Mouse (Mus musculus): ENCODE results near the gene Zpbp2.

The Zpbp2 gene

GRCm38 (mm10) chr11:98555124-98555700, 4.3 kb downstream of the Zpbp2 start:
- DNase-seq (ENCODE audit: low spot score): no peak

DNA sequence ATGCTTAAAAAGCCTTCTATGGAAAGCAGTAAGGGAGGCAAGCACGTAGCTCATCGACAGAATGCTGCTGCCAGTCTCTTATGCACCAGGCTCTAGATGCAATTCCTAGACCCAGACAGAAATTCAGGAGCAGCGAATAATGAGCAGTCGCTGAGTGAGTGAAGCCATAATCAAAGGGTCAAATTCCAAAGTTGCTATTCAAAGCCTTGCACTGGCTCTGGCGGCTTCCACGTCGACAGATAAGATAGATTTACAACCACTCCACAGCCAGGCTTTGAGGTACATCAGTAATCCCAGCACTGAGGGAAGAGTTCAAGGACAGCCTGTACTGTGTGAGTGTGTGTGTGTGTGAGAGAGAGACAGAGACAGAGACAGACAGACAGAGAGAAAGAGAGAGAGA, 10.0 kb downstream of the Zpbp2 start:
- DNase-seq (ENCODE audit: low spot score): no peak

DNA sequence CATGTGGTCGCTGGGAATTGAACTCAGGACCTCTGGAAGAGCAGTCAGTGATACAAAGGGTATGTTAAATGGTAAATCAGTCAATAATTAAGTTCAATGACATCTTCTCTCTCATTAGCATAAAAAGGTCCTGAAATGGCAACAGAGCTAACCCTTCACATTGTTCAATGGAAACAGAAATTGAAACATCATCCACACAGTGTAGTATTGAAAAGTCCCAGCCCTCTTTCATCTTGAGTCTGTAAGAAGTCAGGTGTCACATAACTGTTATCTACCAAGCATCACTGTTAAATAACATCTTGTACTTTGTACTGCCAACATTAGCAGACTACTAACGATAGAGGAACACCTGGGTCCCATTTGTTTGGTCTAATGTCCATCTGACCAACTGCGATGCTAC, 12.1 kb downstream of the Zpbp2 start:
- DNase-seq (ENCODE audit: low spot score): no peak

- no peak for DNase-seq (ENCODE audit: low spot score)
Observed at GRCm38 (mm10) chr11:98563921-98564414, 13.1 kb downstream of the Zpbp2 start.

DNA sequence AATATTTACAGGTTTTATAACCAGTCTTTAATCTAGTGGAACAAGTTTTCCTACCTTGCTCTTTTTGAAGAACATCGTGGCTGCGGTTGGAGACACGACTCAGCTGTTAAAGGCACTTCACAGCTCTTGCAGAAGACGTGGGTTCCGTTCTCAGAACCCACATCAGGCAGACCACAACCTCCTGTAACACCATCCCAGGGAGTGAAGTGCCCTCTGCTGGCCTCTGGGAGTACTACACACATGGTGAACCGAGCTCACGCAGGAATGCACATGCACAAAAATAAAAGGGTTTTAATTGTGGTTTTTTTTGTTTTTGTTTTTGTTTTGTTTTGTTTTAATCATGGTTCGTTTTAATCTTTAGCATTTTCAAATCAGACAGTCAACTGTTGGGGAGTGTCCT, 17.4 kb downstream of the Zpbp2 start:
- no peak for DNase-seq (ENCODE audit: low spot score)

- no peak for DNase-seq (ENCODE audit: low spot score)
Observed at GRCm38 (mm10) chr11:98569461-98569860, 18.6 kb downstream of the Zpbp2 start.

DNA sequence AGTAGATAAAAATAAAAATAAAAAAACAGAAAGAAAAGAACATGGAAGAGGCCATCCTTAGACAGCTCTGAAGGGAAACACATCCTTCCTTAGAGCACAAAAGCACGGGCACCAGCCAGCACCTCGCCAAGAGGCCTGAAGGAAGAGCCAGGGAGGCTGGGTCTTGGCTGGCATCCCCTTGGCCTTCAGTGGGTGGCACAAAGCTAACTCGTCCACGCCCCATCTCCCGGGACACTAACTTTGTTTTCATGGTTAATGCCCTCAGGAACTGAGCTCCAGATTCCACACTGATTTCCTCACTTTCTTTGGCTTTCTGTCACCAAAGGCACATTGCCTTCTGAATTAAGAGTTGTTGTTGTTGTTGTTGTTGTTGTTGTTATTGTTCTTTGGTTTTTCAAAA, 26.9 kb downstream of the Zpbp2 start:
- no peak for DNase-seq (ENCODE audit: low spot score)

DNA sequence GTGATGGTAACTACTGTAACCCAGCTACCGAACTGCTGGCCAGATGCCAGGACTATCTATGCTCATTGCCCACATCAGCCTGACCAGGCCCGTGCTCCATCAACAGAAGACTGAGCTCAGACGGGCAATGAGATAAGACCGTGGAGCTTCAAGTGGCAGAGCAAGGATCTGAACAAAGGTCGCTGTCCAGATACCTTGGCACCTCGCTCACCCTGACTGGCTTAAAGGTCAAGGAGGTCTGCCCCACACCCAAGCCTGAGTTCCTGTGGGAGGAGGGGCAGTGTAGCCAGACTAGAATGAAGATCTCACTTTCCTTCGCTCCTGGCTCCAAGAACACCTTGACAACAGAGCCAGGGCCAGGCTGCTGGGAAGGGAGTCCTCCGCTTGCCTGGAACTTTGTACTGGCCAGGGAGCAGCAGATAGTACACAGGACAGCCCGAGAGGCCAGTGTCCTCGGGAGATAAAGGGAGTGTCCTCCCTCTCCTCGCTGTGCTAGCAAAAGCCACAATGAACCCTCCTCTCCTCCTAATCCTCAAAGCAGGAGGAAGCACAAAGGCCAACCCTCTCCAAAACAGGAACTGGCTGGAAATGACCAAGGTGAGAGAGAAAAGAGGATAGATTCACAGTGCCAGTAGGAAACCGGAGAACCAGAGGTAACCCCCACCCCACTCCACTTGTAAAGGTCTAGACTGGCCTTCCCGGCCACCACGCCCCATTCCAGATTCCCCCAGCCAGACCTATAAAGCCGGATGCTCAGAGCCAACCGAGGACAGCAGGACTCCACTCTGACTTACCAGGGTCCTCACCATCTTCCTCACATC, 29.6 kb downstream of the Zpbp2 start:
- DNase-seq (ENCODE audit: low spot score): no peak

- DNase-seq (ENCODE audit: low spot score): no peak
Observed at GRCm38 (mm10) chr11:98581286-98582029, 30.6 kb downstream of the Zpbp2 start.

DNA sequence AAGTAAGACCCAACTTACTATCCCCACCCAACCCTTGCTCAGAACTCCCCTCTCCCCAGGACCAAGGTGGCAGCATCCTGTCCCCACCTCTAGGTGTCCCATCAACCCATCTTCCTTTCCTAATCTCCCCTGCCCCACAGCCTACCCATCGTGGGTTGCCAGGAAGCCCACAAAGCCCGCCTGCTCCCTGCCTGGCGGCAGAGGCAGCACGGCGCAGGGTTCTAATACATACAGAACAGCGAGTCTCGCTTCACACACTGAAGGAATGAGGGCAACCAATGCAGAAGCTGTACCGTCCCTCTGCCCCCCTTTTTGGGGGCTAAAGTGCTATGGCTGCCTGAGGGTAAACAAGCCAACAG, 31.1 kb downstream of the Zpbp2 start:
- no peak for DNase-seq (ENCODE audit: low spot score)

DNA sequence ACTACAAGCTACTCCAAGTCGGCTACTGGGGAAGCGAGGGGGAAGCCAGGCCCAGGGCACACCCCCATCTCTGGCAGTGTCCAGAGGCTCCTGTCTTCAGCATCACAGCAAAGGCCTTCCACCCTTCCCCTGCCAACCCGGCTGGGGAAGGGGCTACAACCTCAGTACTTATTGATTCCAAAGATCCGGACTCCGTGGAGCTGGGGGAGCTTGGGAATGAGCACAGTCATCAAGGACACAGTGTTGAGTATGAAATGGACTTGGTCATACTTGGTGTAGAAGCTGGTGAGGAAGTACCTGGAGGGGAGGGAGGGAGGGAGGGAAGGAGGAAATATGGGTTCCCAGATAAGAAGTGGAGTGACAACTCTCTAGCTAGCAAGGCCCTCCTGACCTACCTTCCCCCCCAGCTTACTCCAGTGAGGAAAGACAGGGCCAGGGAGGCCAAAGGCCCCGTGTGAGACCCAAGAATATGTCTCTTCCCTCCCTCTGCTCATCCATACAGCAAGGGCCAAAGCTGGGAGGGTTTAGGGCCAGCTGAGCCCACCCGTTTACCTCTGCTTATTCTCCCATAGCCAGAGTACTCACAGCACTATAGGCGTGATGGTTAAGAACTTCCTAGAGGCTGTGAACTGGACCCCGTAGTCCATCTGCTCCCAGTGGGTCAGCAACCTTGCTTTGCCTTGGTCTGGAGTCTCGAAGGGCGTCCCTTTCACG, 31.8 kb downstream of the Zpbp2 start:
- no peak for DNase-seq (ENCODE audit: low spot score)

GRCm38 (mm10) chr11:98583265-98583552, 32.3 kb downstream of the Zpbp2 start:
- no peak for DNase-seq (ENCODE audit: low spot score)

GRCm38 (mm10) chr11:98583571-98583970, 32.7 kb downstream of the Zpbp2 start:
- no peak for DNase-seq (ENCODE audit: low spot score)

DNA sequence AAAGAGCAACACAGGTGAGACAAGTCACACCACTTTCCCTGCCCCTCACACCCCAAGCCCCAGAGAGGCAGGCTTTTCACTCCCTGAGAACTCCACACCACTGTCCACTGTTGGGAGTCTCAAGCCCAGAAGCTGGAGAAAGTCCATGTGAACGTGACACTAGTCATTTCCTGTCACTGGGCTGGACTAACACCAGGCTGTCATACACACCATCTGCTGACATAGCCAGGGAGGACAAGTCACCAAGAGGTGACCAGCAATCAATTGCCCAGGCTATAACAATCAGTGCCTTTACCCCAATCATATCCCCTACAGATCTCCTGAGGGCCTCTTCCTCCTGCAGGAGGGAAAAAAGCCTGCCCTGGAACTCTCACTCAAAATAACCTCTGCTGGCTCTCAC, 33.2 kb downstream of the Zpbp2 start:
- DNase-seq (ENCODE audit: low spot score): no peak

GRCm38 (mm10) chr11:98584629-98585177, 33.8 kb downstream of the Zpbp2 start:
- no peak for DNase-seq (ENCODE audit: low spot score)

DNA sequence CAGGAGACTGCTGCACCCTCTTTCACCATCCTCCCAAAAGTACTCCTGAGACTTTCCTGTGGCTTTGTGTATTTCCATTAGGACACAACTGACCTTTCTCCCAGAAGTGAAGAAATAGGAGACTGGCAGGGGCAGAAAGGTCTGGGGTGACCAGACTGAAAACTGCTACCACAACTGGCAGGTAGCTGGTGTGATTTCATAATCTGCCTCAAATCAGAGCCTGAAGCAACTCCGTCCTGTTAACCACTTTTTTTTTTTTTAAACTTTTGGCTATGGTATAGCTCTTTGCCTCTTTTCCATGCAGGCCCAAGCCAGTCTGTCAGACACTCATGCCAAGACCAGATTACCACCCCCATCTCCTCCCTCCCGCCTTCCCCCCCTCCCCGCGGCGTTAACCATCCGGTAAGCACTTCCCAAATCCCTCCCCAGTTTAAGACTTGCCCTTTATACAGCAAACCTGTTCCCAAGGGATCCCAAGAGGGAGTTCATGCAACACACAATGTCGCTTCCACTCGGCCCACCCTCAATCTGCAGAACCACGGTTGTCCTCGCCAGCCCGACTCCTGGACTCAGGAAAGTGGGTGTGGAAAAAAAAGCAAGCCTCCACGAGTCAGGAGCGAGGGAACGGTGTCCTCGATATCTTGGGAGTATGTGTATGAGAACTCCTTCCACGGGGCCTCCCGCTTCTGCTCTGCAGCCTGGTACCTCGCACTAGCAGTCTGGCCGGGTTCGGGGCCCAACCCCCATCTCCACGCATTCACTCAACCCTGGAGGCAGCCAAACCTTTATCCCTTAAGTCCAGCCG, 35.4 kb downstream of the Zpbp2 start:
- no peak for DNase-seq (ENCODE audit: low spot score)

- peak; percentile 97 for DNase-seq (ENCODE audit: low spot score)
Observed at GRCm38 (mm10) chr11:98586892-98587563, 36.1 kb downstream of the Zpbp2 start, which contains the start of gene Ormdl3. Gene Ormdl3, minus strand, starts transcription at chr11:98587368.

- peak; percentile 29 for DNase-seq (ENCODE audit: low spot score)
Observed at GRCm38 (mm10) chr11:98587684-98588546, 37.0 kb downstream of the Zpbp2 start.

GRCm38 (mm10) chr11:98588833-98589281, 38.0 kb downstream of the Zpbp2 start:
- no peak for DNase-seq (ENCODE audit: low spot score)

- no peak for DNase-seq (ENCODE audit: low spot score)
Observed at GRCm38 (mm10) chr11:98589306-98589705, 38.4 kb downstream of the Zpbp2 start.

All from urinary bladder, postnatal 10 days (tissue).